Mouse (Mus musculus): ENCODE measurements around the gene Ric3. TPM values are rescaled to one million over a fixed set of nuclear protein-coding genes. Genes with fewer than 3 reads are reported as not detected.

The Ric3 gene
- polyA plus RNA-seq, 1 experiment from 2014 or later: 32.2 TPM

GRCm38 (mm10) chr7:109000315-109000954 lies 82.7 kb downstream of the Ric3 start:
- Histone ChIP-seq H3K9ac (ENCODE audit: low read depth, low read length) (no peak overlapping the region), H3K4me3 (ENCODE audit: low read length) (no peak overlapping the region), H3K27me3 (replicated peaks; ENCODE audit: control insufficient read depth, insufficient read depth, low read length) (no peaks in the 10 kb centered on the region), H3K4me2 (ENCODE audit: low read length) (no peak overlapping the region), H3K4me1 (ENCODE audit: control insufficient read depth, insufficient read depth, low read depth, low read length) (no peaks in the 10 kb centered on the region), H3K36me3 (ENCODE audit: control insufficient read depth, insufficient read depth, low read length) (no peaks in the 10 kb centered on the region), H3K9me3 (ENCODE audit: control insufficient read depth, low read length) (no peaks in the 10 kb centered on the region), H3K27ac (ENCODE audit: low read depth, low read length) (no peak overlapping the region)
- 0 out of 2 replicates have a peak, but pooled peaks have one; percentile 35 for ATAC-seq
- 51% methylated on average over 4 of the region's 4 CpGs for WGBS

- no peak overlapping the region for H3K27ac ChIP-seq (ENCODE audit: low read depth, low read length)
- no peaks in the 10 kb centered on the region for H3K36me3 ChIP-seq (ENCODE audit: control insufficient read depth, insufficient read depth, low read length)
- 64% methylated on average over 6 of the region's 6 CpGs for WGBS
- no peaks in the 10 kb centered on the region for H3K9me3 ChIP-seq (ENCODE audit: control insufficient read depth, low read length)
- no peak overlapping the region for H3K4me2 ChIP-seq (ENCODE audit: low read length)
- H3K4me3 ChIP-seq (ENCODE audit: low read length): no peak overlapping the region
- ATAC-seq: no peak
- H3K9ac ChIP-seq (ENCODE audit: low read depth, low read length): no peak overlapping the region
- no peaks in the 10 kb centered on the region for H3K27me3 ChIP-seq (replicated peaks; ENCODE audit: control insufficient read depth, insufficient read depth, low read length)
- H3K4me1 ChIP-seq (ENCODE audit: control insufficient read depth, insufficient read depth, low read depth, low read length): no peaks in the 10 kb centered on the region
These were observed 87.0 kb downstream of the Ric3 start for GRCm38 (mm10) chr7:108996156-108996555.

- 75% methylated on average over 3 of the region's 3 CpGs for WGBS
- H3K27me3 ChIP-seq (replicated peaks; ENCODE audit: control insufficient read depth, insufficient read depth, low read length): no peaks in the 10 kb centered on the region
- ATAC-seq: 0 out of 2 replicates have a peak, but pooled peaks have one; percentile 24
- H3K27ac ChIP-seq (ENCODE audit: low read depth, low read length): no peak overlapping the region
- H3K4me3 ChIP-seq (ENCODE audit: low read length): no peak overlapping the region
- no peak overlapping the region for H3K4me2 ChIP-seq (ENCODE audit: low read length)
- H3K9me3 ChIP-seq (ENCODE audit: control insufficient read depth, low read length): no peaks in the 10 kb centered on the region
- no peaks in the 10 kb centered on the region for H3K36me3 ChIP-seq (ENCODE audit: control insufficient read depth, insufficient read depth, low read length)
- no peak overlapping the region for H3K9ac ChIP-seq (ENCODE audit: low read depth, low read length)
- no peaks in the 10 kb centered on the region for H3K4me1 ChIP-seq (ENCODE audit: control insufficient read depth, insufficient read depth, low read depth, low read length)
These were observed 89.2 kb downstream of the Ric3 start for GRCm38 (mm10) chr7:108993881-108994291.

- no peaks in the 10 kb centered on the region for H3K36me3 ChIP-seq (ENCODE audit: control insufficient read depth, insufficient read depth, low read length)
- H3K27ac ChIP-seq (ENCODE audit: low read depth, low read length): no peak overlapping the region
- H3K9ac ChIP-seq (ENCODE audit: low read depth, low read length): no peak overlapping the region
- H3K4me3 ChIP-seq (ENCODE audit: low read length): no peak overlapping the region
- no peaks in the 10 kb centered on the region for H3K9me3 ChIP-seq (ENCODE audit: control insufficient read depth, low read length)
- no peak for ATAC-seq
- no peaks in the 10 kb centered on the region for H3K4me1 ChIP-seq (ENCODE audit: control insufficient read depth, insufficient read depth, low read depth, low read length)
- H3K27me3 ChIP-seq (replicated peaks; ENCODE audit: control insufficient read depth, insufficient read depth, low read length): no peaks in the 10 kb centered on the region
- no peak overlapping the region for H3K4me2 ChIP-seq (ENCODE audit: low read length)
- WGBS: 67% methylated on average over 7 of the region's 7 CpGs
These were observed 89.9 kb downstream of the Ric3 start for GRCm38 (mm10) chr7:108993230-108993629.

- 95% methylated on average over 9 of the region's 9 CpGs for WGBS
- H3K27ac ChIP-seq (ENCODE audit: low read depth, low read length): no peak overlapping the region
- no peaks in the 10 kb centered on the region for H3K9me3 ChIP-seq (ENCODE audit: control insufficient read depth, low read length)
- no peaks in the 10 kb centered on the region for H3K27me3 ChIP-seq (replicated peaks; ENCODE audit: control insufficient read depth, insufficient read depth, low read length)
- no peak overlapping the region for H3K9ac ChIP-seq (ENCODE audit: low read depth, low read length)
- H3K4me2 ChIP-seq (ENCODE audit: low read length): no peak overlapping the region
- no peaks in the 10 kb centered on the region for H3K36me3 ChIP-seq (ENCODE audit: control insufficient read depth, insufficient read depth, low read length)
- ATAC-seq: no peak
- no peaks in the 10 kb centered on the region for H3K4me1 ChIP-seq (ENCODE audit: control insufficient read depth, insufficient read depth, low read depth, low read length)
- H3K4me3 ChIP-seq (ENCODE audit: low read length): no peak overlapping the region
These were observed 91.9 kb downstream of the Ric3 start for GRCm38 (mm10) chr7:108991207-108991606.

- no peak overlapping the region for H3K9ac ChIP-seq (ENCODE audit: low read depth, low read length)
- H3K4me1 ChIP-seq (ENCODE audit: control insufficient read depth, insufficient read depth, low read depth, low read length): no peaks in the 10 kb centered on the region
- H3K9me3 ChIP-seq (ENCODE audit: control insufficient read depth, low read length): no peaks in the 10 kb centered on the region
- 90% methylated on average over 2 of the region's 3 CpGs for WGBS
- ATAC-seq: no peak
- no peak overlapping the region for H3K4me3 ChIP-seq (ENCODE audit: low read length)
- H3K36me3 ChIP-seq (ENCODE audit: control insufficient read depth, insufficient read depth, low read length): no peaks in the 10 kb centered on the region
- no peak overlapping the region for H3K4me2 ChIP-seq (ENCODE audit: low read length)
- H3K27me3 ChIP-seq (replicated peaks; ENCODE audit: control insufficient read depth, insufficient read depth, low read length): no peaks in the 10 kb centered on the region
- no peak overlapping the region for H3K27ac ChIP-seq (ENCODE audit: low read depth, low read length)
These were observed 97.0 kb downstream of the Ric3 start for GRCm38 (mm10) chr7:108985934-108986708.

Other genes starting within 250 kb of the Ric3 start
- not detected in 2 replicates for gene Olfr516, start 232.8 kb downstream of the Ric3 start, polyA plus RNA-seq (2015; fragmentation: Nextera tagmentation; extraction: Ambion mirVana)
- gene Olfr517, start 211.0 kb downstream of the Ric3 start, polyA plus RNA-seq (2015; fragmentation: Nextera tagmentation; extraction: Ambion mirVana): not detected in 2 replicates
- not detected in 2 replicates for gene Olfr518, start 198.3 kb downstream of the Ric3 start, polyA plus RNA-seq (2015; fragmentation: Nextera tagmentation; extraction: Ambion mirVana)
- not detected in 2 replicates for gene Olfr519, start 188.9 kb downstream of the Ric3 start, polyA plus RNA-seq (2015; fragmentation: Nextera tagmentation; extraction: Ambion mirVana)
- gene Nlrp10, start 153.2 kb downstream of the Ric3 start, polyA plus RNA-seq (2015; fragmentation: Nextera tagmentation; extraction: Ambion mirVana): 0.04 TPM in 1 of 2 replicates, not detected in the other
- gene Eif3f, start 148.9 kb downstream of the Ric3 start, polyA plus RNA-seq (2015; fragmentation: Nextera tagmentation; extraction: Ambion mirVana): 67.3 and 70.9 TPM in 2 replicates
- gene Tub, start 133.0 kb downstream of the Ric3 start, polyA plus RNA-seq (2015; fragmentation: Nextera tagmentation; extraction: Ambion mirVana): 41.9 and 50.8 TPM in 2 replicates
- gene Lmo1, start 91.9 kb upstream of the Ric3 start, polyA plus RNA-seq (2015; fragmentation: Nextera tagmentation; extraction: Ambion mirVana): 35.6 and 48.0 TPM in 2 replicates

Data from hindbrain, embryonic 16.5 days (tissue).